Mouse (Mus musculus) embryonic fibroblast, embryonic 13.5 days (primary cell): ENCODE measurements at regions not wholly inside any gene's neighbourhood (a gene's known extent, or its start where the extent isn't known, plus 50 kb on each side); places are given as distances from the start of the nearest gene placed in this dataset.

ENCODE experiments used
- H3K27ac ChIP-seq: 2 replicates; pipeline ENCODE4 v1.5.1; 2012; ENCODE audit warnings: low read length, control low read depth, inconsistent platforms; ENCODE audit not compliant: insufficient read depth
- H3K4me1 ChIP-seq: 2 replicates; pipeline ENCODE4 v1.6.1; 2011; ENCODE audit warnings: low read length; ENCODE audit not compliant: control insufficient read depth, insufficient read depth
- H3K4me3 ChIP-seq: 2 replicates; pipeline ENCODE4 v1.5.1; 2011; ENCODE audit warnings: mild to moderate bottlenecking, control low read depth, low read length; ENCODE audit not compliant: insufficient read depth
- CTCF ChIP-seq: IDR thresholded peaks from 2 replicates; pipeline ENCODE4 v1.5.1; 2011; ENCODE audit warnings: mild to moderate bottlenecking, control low read depth, low read length, moderate library complexity, borderline replicate concordance; ENCODE audit not compliant: insufficient read depth
- POLR2A ChIP-seq: IDR thresholded peaks from 2 replicates; pipeline ENCODE4 v1.6.1; 2011; ENCODE audit warnings: low read depth, mild to moderate bottlenecking, control low read depth, low read length, moderate library complexity

- TF ChIP-seq POLR2A (no peak), CTCF (no peak)
- no peak overlapping the region for H3K27ac ChIP-seq
- H3K4me3 ChIP-seq = no peak overlapping the region
- H3K4me1 ChIP-seq = no peaks in the 10 kb centered on the region
Measured at GRCm38 (mm10) chr11:56442381-56442780, 401.6 kb upstream of the Nmur2 start.

GRCm38 (mm10) chr11:56441071-56441470 lies 400.3 kb upstream of the Nmur2 start:
- H3K27ac ChIP-seq = no peak overlapping the region
- no peak for TF ChIP-seq CTCF
- no peak for TF ChIP-seq POLR2A
- no peak overlapping the region for H3K4me3 ChIP-seq
- H3K4me1 ChIP-seq = no peaks in the 10 kb centered on the region

GRCm38 (mm10) chr11:56431089-56431488 lies 390.3 kb upstream of the Nmur2 start:
- H3K27ac ChIP-seq = no peak overlapping the region
- H3K4me3 ChIP-seq = no peak overlapping the region
- TF ChIP-seq POLR2A (no peak), CTCF (no peak)
- H3K4me1 ChIP-seq = no peaks in the 10 kb centered on the region

- Histone ChIP-seq H3K27ac (no peak overlapping the region), H3K4me3 (no peak overlapping the region), H3K4me1 (peaks cover 3% of the 10 kb centered on the region)
- TF ChIP-seq POLR2A = no peak
- TF ChIP-seq CTCF = no peak
Measured at GRCm38 (mm10) chr11:56384761-56385160, 344.0 kb upstream of the Nmur2 start.

GRCm38 (mm10) chr11:56377535-56377934 lies 336.7 kb upstream of the Nmur2 start:
- H3K27ac ChIP-seq = no peak overlapping the region
- TF ChIP-seq POLR2A = no peak
- no peak for TF ChIP-seq CTCF
- H3K4me1 ChIP-seq = peaks cover 7% of the 10 kb centered on the region; the same call in 1 of the 2 replicates
- no peak overlapping the region for H3K4me3 ChIP-seq

- Histone ChIP-seq H3K4me1 (peaks cover 7% of the 10 kb centered on the region; the same call in 1 of the 2 replicates), H3K27ac (peak overlapping the region; percentile 90), H3K4me3 (no peak overlapping the region)
- no peak for TF ChIP-seq POLR2A
- TF ChIP-seq CTCF = peak; percentile 43; the same call in 1 of the 2 replicates
Measured at GRCm38 (mm10) chr11:56374329-56374728, 333.5 kb upstream of the Nmur2 start.

- TF ChIP-seq CTCF (no peak), POLR2A (no peak)
- Histone ChIP-seq H3K4me1 (peaks cover 7% of the 10 kb centered on the region; the same call in 1 of the 2 replicates), H3K4me3 (no peak overlapping the region), H3K27ac (peak overlapping the region; percentile 75)
Measured at GRCm38 (mm10) chr11:56373624-56374023, 332.8 kb upstream of the Nmur2 start.

- no peaks in the 10 kb centered on the region for H3K4me1 ChIP-seq
- no peak for TF ChIP-seq CTCF
- TF ChIP-seq POLR2A = no peak
- no peak overlapping the region for H3K4me3 ChIP-seq
- no peak overlapping the region for H3K27ac ChIP-seq
Measured at GRCm38 (mm10) chr11:56357690-56358089, 316.9 kb upstream of the Nmur2 start.

GRCm38 (mm10) chr11:56351798-56352366 lies 311.1 kb upstream of the Nmur2 start:
- TF ChIP-seq CTCF (no peak), POLR2A (no peak)
- H3K4me1 ChIP-seq = no peaks in the 10 kb centered on the region
- no peak overlapping the region for H3K4me3 ChIP-seq

GRCm38 (mm10) chr11:56351231-56351630 lies 310.4 kb upstream of the Nmur2 start:
- Histone ChIP-seq H3K4me1 (no peaks in the 10 kb centered on the region), H3K4me3 (no peak overlapping the region), H3K27ac (no peak overlapping the region)
- no peak for TF ChIP-seq CTCF
- no peak for TF ChIP-seq POLR2A

More at GRCm38 (mm10) chr11:56351798-56352366, 311.1 kb upstream of the Nmur2 start:
- no peak overlapping the region for H3K27ac ChIP-seq
